Mouse (Mus musculus) adrenal gland, adult 8-10 months (tissue): ENCODE results near the gene Syngr2. TPM values are rescaled to one million over a fixed set of nuclear protein-coding genes. Genes with fewer than 3 reads are reported as not detected.
A peak's percentile ranks its signal among the peaks of the same experiment; 100 is the strongest.
"Not testable (repeated sequence)": the region's sequence is repeated elsewhere in the genome, so short reads cannot be mapped to it uniquely, and the experiment has no call there.

ENCODE experiments used
- DNase-seq: peaks from one replicate; pipeline ENCODE4 v3.0.0; 2022
- total RNA-seq, 4 experiments: library from RNA; stranded (reverse); gene quantifications; 2 replicates each; pipeline ENCODE4 v1.2.4; 2022

The Syngr2 gene
- total RNA-seq, 4 experiments from 2014 or later, result 86.0 to 110 (median 103) TPM

GRCm38 (mm10) chr11:117833509-117833908 lies 24.0 kb downstream of the Syngr2 start:
- DNase-seq, result not testable (repeated sequence)

- DNase-seq, result no peak
Observed at GRCm38 (mm10) chr11:117834086-117834485, 24.6 kb downstream of the Syngr2 start.

GRCm38 (mm10) chr11:117836306-117836705 lies 26.8 kb downstream of the Syngr2 start:
- no peak for DNase-seq

- no peak for DNase-seq
Observed at GRCm38 (mm10) chr11:117838572-117838971, 29.1 kb downstream of the Syngr2 start.

GRCm38 (mm10) chr11:117839021-117839420 lies 29.6 kb downstream of the Syngr2 start:
- no peak for DNase-seq

- DNase-seq, result peak; percentile 57
Observed at GRCm38 (mm10) chr11:117840910-117841309, 31.4 kb downstream of the Syngr2 start.

GRCm38 (mm10) chr11:117843434-117843833 lies 34.0 kb downstream of the Syngr2 start:
- DNase-seq, result no peak

GRCm38 (mm10) chr11:117844997-117845396 lies 35.5 kb downstream of the Syngr2 start:
- DNase-seq, result no peak

- DNase-seq, result no peak
Observed at GRCm38 (mm10) chr11:117845651-117846050, 36.2 kb downstream of the Syngr2 start.

GRCm38 (mm10) chr11:117846640-117847039 lies 37.2 kb downstream of the Syngr2 start:
- no peak for DNase-seq

GRCm38 (mm10) chr11:117847593-117848215 lies 38.2 kb downstream of the Syngr2 start:
- no peak for DNase-seq

- no peak for DNase-seq
Observed at GRCm38 (mm10) chr11:117848271-117848984, 39.0 kb downstream of the Syngr2 start.

- peak; percentile 92 for DNase-seq
Observed at GRCm38 (mm10) chr11:117848985-117849671, 39.7 kb downstream of the Syngr2 start, which contains the start of gene Birc5. Gene Birc5 (plus strand): TSS chr11:117849251.

- no peak for DNase-seq
Observed at GRCm38 (mm10) chr11:117852875-117853274, 43.4 kb downstream of the Syngr2 start.

- no peak for DNase-seq
Observed at GRCm38 (mm10) chr11:117854241-117854640, 44.8 kb downstream of the Syngr2 start.

GRCm38 (mm10) chr11:117855360-117855759 lies 45.9 kb downstream of the Syngr2 start:
- no peak for DNase-seq

- no peak for DNase-seq
Observed at GRCm38 (mm10) chr11:117855975-117856374, 46.5 kb downstream of the Syngr2 start.

- no peak for DNase-seq
Observed at GRCm38 (mm10) chr11:117857462-117857861, 48.0 kb downstream of the Syngr2 start.

- no peak for DNase-seq
Observed at GRCm38 (mm10) chr11:117858392-117858791, 48.9 kb downstream of the Syngr2 start.

GRCm38 (mm10) chr11:117860601-117861000 lies 51.1 kb downstream of the Syngr2 start, which contains the start of gene Tmem235:
Gene Tmem235 (plus strand): TSS chr11:117860752.
- DNase-seq, result no peak

- DNase-seq, result no peak
Observed at GRCm38 (mm10) chr11:117863174-117863856, 53.8 kb downstream of the Syngr2 start.
